Mouse (Mus musculus): Measurements from ENCODE around the gene Kcnk3. TPM values are rescaled to one million over a fixed set of nuclear protein-coding genes. Genes with fewer than 3 reads are reported as not detected.

Gene Kcnk3
- polyA plus RNA-seq, 1 experiment from 2014 or later, result 4.5 TPM

DNA sequence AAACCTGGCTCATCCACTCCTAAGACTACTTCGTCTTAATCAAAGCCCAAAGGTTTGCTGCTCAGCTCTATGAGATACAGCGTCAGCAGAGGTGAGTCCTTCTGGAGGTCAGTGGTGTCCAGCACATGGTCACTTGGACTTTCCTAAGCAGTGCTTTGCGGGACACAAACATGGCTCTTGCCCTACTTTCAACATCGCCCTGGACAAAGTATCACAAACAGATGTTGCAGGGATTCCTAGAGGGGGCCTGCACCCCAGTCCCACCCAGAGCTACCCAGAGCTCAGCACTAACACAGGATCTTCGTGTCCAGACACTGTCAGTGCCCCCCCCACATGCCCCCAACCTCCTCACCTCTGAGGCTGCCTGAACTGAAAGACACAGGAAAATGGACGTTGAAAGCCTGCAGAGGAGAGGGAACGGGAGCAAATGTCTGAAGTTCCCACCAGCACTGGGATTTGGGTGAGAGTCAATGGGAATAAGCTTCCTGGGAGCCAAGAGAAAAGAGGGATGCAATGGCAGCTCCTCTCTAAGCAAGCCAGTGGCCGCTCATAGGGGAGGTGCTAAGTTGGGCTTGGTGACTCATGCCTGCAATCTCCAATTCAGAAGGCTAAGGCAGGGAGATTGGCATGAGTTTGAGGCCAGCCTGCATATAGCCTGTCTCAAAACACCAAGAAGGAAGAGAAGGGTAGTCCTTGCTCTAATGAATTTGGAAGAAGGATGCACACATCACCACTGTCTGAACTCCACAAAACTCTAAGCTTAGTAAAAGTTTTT, 38.5 kb downstream of the Kcnk3 start:
- Histone ChIP-seq H3K36me3 (no peaks in the 10 kb centered on the region), H3K27me3 (peaks cover 51% of the 10 kb centered on the region), H3K4me2 (no peak overlapping the region), H3K4me3 (no peak overlapping the region), H3K9me3 (no peaks in the 10 kb centered on the region), H3K27ac (no peak overlapping the region), H3K9ac (no peak overlapping the region), H3K4me1 (replicated peaks) (peaks cover 14% of the 10 kb centered on the region)
- no peak for ATAC-seq (ENCODE audit: low FRiP score)
- WGBS, result 82% methylated on average over 8 of the region's 8 CpGs

DNA sequence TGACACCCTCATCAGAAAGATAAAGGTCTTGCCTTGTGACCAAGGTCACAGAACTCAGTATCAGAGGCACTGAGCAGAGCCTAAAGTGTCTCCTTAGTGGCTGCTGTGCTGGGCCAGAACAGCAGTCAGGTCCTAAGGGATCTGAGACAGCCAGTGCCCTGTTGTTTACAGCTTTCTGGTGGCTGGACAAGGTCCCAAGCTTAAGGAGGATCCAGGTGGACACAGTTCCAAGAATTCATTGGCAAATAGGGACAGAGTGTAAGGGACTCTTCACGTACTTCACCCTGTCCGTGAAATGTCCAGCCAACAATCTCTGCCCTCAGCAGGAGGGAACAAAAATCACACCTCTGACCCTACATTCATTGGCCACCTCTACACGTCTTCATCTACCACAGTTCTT, 40.5 kb downstream of the Kcnk3 start:
- no peaks in the 10 kb centered on the region for H3K4me1 ChIP-seq (replicated peaks)
- H3K9ac ChIP-seq, result no peak overlapping the region
- no peak overlapping the region for H3K4me2 ChIP-seq
- H3K27me3 ChIP-seq, result peaks cover 31% of the 10 kb centered on the region
- no peaks in the 10 kb centered on the region for H3K9me3 ChIP-seq
- 76% methylated on average over 3 of the region's 3 CpGs for WGBS
- H3K4me3 ChIP-seq, result no peak overlapping the region
- no peak overlapping the region for H3K27ac ChIP-seq
- no peak for ATAC-seq (ENCODE audit: low FRiP score)
- H3K36me3 ChIP-seq, result no peaks in the 10 kb centered on the region

DNA sequence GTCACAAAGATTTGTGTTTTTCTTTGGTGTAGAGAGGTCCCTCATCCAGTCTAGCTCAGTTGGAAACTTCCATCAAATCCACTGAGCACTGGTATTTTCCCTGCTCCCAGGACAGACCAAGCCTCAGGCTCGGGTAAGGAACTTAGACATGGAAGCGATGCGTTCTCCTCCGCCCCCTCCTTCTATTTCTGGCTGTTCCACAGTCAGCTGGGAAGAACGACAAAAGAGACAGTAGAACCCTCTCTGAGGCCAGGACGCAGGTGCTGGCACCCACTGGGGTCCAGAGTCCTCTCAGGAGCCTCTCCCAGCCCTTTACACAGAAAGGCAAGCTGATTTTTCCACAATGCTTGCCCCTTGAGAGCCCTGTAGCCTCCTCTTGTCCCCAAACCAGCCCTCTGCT, 42.4 kb downstream of the Kcnk3 start:
- H3K27me3 ChIP-seq, result 0 out of 2 replicates have a peak, but pooled peaks cover 14% of the 10 kb centered on the region
- H3K4me3 ChIP-seq, result no peak overlapping the region
- ATAC-seq (ENCODE audit: low FRiP score), result no peak
- no peaks in the 10 kb centered on the region for H3K9me3 ChIP-seq
- H3K4me2 ChIP-seq, result no peak overlapping the region
- WGBS, result 79% methylated on average over 6 of the region's 6 CpGs
- H3K9ac ChIP-seq, result no peak overlapping the region
- no peaks in the 10 kb centered on the region for H3K4me1 ChIP-seq (replicated peaks)
- H3K36me3 ChIP-seq, result no peaks in the 10 kb centered on the region
- no peak overlapping the region for H3K27ac ChIP-seq

DNA sequence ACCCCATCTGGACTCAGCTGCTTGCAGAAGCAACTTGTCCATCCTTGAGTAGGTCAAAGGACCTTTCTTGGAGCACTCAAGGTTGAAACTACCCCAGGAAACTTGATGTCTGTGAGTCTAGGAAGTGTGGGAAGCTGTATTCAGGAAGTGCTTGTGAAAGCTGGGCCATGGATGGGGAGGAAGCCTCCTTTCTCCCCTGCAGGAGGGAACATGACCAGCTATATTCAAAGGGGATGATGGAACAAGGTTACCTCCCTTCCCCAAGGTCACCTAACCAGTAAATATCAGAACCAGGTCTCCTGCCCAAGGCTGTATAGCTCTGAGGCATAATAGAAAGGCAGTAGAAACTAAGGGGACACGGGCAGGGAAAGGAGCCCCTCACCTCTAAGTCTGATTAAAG, 44.2 kb downstream of the Kcnk3 start:
- no peaks in the 10 kb centered on the region for H3K9me3 ChIP-seq
- H3K4me3 ChIP-seq, result no peak overlapping the region
- 0 out of 2 replicates have a peak, but pooled peaks cover 14% of the 10 kb centered on the region for H3K27me3 ChIP-seq
- no peak for ATAC-seq (ENCODE audit: low FRiP score)
- H3K9ac ChIP-seq, result no peak overlapping the region
- H3K27ac ChIP-seq, result no peak overlapping the region
- no peaks in the 10 kb centered on the region for H3K4me1 ChIP-seq (replicated peaks)
- WGBS, result 81% methylated on average over 1 of the region's 1 CpGs
- no peaks in the 10 kb centered on the region for H3K36me3 ChIP-seq
- H3K4me2 ChIP-seq, result no peak overlapping the region

DNA sequence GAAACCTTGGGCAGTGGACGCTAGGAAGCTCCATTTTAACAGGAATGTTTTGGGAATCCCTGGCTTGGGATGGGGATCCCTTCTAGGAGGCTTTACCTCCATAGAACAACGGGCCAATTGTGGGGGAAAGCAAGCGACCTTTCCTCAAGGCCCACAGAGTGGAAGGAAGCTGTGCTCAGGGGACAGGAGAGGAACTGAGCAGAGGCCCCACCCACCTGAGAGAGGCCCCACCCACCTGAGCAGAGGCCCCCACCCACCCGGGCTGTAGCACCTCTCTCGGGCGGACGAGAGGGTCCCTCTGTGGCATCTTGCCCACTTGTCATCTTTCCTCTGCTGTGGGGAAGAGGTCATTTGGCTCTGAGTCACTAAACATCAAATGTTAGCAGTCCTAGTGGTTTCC, 49.0 kb downstream of the Kcnk3 start:
- H3K4me2 ChIP-seq, result no peak overlapping the region
- H3K4me1 ChIP-seq (replicated peaks), result no peaks in the 10 kb centered on the region
- H3K9ac ChIP-seq, result no peak overlapping the region
- no peak overlapping the region for H3K27ac ChIP-seq
- no peak for ATAC-seq (ENCODE audit: low FRiP score)
- 50% methylated on average over 7 of the region's 7 CpGs for WGBS
- no peak overlapping the region for H3K4me3 ChIP-seq
- no peaks in the 10 kb centered on the region for H3K27me3 ChIP-seq
- H3K36me3 ChIP-seq, result no peaks in the 10 kb centered on the region
- H3K9me3 ChIP-seq, result no peaks in the 10 kb centered on the region

DNA sequence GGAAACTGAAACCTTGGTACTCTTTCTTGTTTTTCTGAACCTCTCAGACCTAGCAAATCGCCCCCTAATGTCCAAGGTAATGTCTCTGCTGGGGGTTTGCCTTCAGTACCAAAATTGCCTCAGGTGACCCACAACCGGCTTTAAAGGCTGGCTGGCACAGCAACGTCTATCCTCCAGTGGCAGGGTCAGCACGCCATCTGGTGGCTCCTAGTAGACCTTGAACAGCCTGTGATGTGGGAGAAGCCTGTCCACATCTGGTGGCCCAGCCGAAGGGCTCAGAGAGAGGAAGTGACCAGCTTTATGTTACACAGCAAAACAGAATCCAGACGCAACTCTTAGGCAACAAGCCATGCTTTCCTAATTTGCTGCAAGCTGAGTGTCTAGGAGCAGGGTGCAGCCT, 50.1 kb downstream of the Kcnk3 start:
- Histone ChIP-seq H3K4me3 (no peak overlapping the region), H3K27me3 (no peaks in the 10 kb centered on the region), H3K27ac (no peak overlapping the region), H3K4me2 (no peak overlapping the region), H3K9ac (no peak overlapping the region), H3K4me1 (replicated peaks) (no peaks in the 10 kb centered on the region), H3K36me3 (no peaks in the 10 kb centered on the region), H3K9me3 (no peaks in the 10 kb centered on the region)
- 8% methylated on average over 6 of the region's 6 CpGs for whole genome bisulfite sequencing
- ATAC-seq (ENCODE audit: low FRiP score), result peak; percentile 54; the same call in 1 of the 2 replicates

DNA sequence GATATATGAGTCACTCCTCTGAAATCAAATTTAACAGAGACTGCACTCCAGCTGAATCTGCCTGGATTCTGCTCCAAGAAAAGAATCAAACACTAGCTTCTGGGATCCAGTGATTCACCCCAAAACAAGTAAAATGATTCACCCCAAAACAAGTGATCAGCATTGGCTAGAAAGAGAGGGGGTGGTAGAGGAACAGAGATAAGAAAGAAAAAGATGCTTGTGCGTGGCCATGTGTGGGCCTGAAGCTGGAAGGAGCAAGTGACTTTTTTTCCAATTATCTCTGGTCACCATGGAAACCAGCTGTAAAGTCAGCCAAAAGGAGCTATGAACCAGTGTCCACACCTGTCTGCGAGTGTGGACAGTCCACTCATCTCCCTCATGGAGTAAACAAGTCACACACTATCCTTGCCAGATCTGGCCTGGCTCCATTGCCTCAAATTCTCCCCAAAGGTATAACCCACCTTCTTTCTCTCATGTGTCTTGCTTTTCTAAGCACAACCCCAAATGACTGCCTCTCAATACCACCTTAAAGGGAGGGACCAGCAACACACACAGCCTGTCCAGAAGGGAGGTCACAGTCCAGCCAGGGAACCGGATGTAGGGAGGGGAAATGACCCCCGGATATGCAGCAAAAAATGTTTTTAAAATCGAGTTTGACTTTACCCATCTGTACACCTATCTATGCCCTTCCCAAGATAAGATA, 55.7 kb downstream of the Kcnk3 start:
- Histone ChIP-seq H3K36me3 (no peaks in the 10 kb centered on the region), H3K4me3 (no peak overlapping the region), H3K27ac (no peak overlapping the region), H3K9me3 (no peaks in the 10 kb centered on the region), H3K27me3 (no peaks in the 10 kb centered on the region), H3K9ac (no peak overlapping the region), H3K4me2 (no peak overlapping the region), H3K4me1 (replicated peaks) (peaks cover 11% of the 10 kb centered on the region)
- no peak for ATAC-seq (ENCODE audit: low FRiP score)
- WGBS, result 67% methylated on average over 5 of the region's 5 CpGs

DNA sequence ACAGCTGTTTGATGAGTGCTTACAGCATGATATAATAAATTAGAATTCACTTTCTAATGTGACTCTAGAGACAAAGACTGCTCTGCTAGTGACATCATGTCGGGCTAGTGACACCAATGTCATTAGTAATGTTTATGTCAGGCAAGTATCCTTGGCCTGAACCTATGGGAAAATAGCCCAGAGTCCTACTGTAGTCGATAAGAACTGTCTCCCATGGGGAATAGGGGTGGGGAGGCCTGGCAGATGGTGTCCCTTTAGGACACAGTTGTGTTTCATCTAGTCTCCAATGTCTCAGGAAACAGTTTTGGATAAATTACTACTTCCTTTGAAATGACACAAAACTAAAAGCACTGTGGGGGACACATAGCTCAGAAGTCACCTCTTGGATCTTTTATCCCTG, 58.1 kb downstream of the Kcnk3 start:
- Histone ChIP-seq H3K9ac (no peak overlapping the region), H3K36me3 (peaks cover 1% of the 10 kb centered on the region; the same call in 1 of the 2 replicates), H3K27me3 (no peaks in the 10 kb centered on the region), H3K27ac (no peak overlapping the region), H3K4me2 (no peak overlapping the region), H3K4me1 (replicated peaks) (peaks cover 22% of the 10 kb centered on the region), H3K4me3 (no peak overlapping the region), H3K9me3 (no peaks in the 10 kb centered on the region)
- ATAC-seq (ENCODE audit: low FRiP score), result no peak
- whole genome bisulfite sequencing, result 63% methylated on average over 2 of the region's 2 CpGs

DNA sequence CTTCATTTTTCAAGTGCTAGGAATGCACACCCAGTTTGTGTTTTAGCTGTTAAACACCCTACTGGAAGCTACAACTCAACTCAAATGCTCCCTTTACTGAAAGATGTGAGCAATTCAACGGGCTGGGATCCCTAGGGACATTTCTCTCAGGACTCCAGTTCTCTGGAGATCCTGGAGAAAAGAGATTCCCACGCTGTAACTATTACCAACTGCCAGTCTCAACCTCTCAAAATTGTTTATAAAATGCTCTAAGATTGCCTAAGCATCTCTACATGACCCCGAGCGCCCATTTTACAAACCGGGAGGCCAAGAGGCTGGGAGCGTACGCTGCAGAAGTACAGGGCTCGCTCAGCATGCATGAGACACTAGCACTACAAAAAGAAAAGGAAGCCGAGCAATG, 59.4 kb downstream of the Kcnk3 start:
- Histone ChIP-seq H3K27ac (peak overlapping the region; percentile 56), H3K27me3 (no peaks in the 10 kb centered on the region), H3K9me3 (no peaks in the 10 kb centered on the region), H3K36me3 (peaks cover 12% of the 10 kb centered on the region), H3K4me3 (peak overlapping the region; percentile 88), H3K9ac (peak overlapping the region; percentile 87), H3K4me1 (replicated peaks) (peaks cover 22% of the 10 kb centered on the region), H3K4me2 (peak overlapping the region; percentile 96)
- 14% methylated on average over 9 of the region's 9 CpGs for WGBS
- ATAC-seq (ENCODE audit: low FRiP score), result 0 out of 2 replicates have a peak, but pooled peaks have one; percentile 8

DNA sequence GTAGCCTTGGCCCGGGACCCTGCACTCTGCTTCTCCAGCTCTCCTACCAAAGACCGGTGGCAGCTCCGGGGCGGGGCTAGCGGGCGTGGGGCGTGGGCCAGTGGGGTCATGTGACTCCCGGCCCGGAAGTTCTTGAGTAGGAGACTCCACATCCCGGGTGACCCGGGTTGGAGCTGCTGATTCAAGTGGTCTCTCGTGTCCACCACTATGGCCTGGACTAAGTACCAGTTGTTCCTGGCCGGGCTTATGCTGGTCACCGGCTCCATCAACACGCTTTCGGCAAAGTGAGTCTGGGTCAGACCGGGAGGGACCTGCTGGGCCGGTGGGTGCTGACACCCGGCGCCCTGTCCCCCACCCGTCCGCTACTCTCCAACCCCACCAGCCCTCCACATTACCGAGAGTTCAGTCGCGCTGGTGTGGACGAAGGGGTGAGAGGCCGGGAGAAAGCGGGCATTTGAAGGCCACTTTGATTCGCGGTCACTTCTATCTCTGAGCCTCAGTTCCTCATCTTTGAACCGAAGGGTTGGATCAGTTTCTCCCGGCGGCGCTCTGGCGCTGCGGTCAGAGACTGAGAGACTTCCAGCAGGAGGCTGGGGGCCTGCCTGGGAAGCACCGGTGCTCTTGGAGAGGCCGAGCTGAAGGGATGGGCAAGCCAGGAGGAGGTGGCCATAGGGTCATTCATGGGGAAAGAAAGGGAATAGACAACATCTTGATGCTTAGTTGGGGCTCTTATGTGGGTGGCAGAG, 60.0 kb downstream of the Kcnk3 start, which contains the start of gene Slc35f6:
TSS of gene Slc35f6 (plus strand) at position 119 of the 746 bp plus-strand sequence.
- WGBS, result under 1% methylated on average over 38 of the region's 38 CpGs
- ATAC-seq (ENCODE audit: low FRiP score), result peak; percentile 96

DNA sequence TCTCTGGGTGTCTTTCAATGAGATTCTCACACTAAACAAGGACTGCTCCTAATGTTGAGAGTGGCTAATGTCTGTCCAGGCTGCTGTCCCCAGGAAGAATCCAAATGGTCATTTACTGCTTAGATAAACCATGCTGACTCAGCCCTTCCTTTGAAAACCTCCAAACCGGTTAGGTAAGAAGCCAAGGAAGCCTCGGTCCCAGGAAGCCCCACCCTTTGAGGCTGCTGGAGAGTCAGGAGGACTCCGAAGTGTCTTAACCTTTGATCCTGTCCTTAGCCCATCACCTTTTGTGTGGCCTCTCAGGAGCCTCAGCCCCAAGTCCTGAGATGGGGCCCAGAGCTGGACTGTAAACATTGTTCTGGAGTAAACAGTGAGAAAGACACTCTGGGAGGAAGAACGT, 61.6 kb downstream of the Kcnk3 start:
- ATAC-seq (ENCODE audit: low FRiP score), result no peak
- Histone ChIP-seq H3K27me3 (no peaks in the 10 kb centered on the region), H3K4me3 (no peak overlapping the region), H3K27ac (no peak overlapping the region), H3K9ac (0 out of 2 replicates have a peak overlapping the region, but pooled peaks have one; percentile 87), H3K4me2 (no peak overlapping the region; the same call in 1 of the 2 replicates), H3K9me3 (no peaks in the 10 kb centered on the region), H3K36me3 (peaks cover 13% of the 10 kb centered on the region), H3K4me1 (replicated peaks) (peaks cover 22% of the 10 kb centered on the region)
- WGBS, result 79% methylated on average over 4 of the region's 4 CpGs

More for the DNA sequence above, 60.0 kb downstream of the Kcnk3 start, which contains the start of gene Slc35f6:
- Histone ChIP-seq H3K4me1 (replicated peaks) (peaks cover 22% of the 10 kb centered on the region), H3K4me2 (peak within 1 kb of the TSS; percentile 96), H3K9me3 (no peaks in the 10 kb centered on the region), H3K27me3 (no peaks in the 10 kb centered on the region), H3K36me3 (peaks cover 12% of the 10 kb centered on the region), H3K9ac (peak within 1 kb of the TSS; percentile 87), H3K4me3 (peak within 1 kb of the TSS; percentile 88), H3K27ac (peak within 1 kb of the TSS; percentile 56)

DNA sequence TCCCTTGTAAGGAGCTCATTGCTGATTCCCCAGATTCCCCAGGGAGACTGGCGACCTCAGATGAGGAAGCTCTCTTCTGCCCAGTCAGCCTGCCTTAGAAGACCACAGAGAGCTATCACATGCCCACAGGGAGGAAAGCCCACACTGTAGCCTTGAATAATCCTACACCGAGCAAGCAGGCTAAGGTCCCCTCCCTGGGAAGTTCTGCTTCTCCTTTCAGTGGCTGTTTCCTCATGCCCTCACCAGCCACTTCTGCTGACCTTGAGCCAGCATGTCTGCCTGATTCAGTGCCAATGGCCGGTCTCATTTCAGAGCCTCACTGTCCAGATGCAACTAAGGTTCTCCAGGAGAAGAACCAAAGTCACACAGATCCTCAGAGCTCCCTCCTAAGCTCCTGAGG, 62.8 kb downstream of the Kcnk3 start:
- H3K27ac ChIP-seq, result no peak overlapping the region
- no peaks in the 10 kb centered on the region for H3K9me3 ChIP-seq
- no peak for ATAC-seq (ENCODE audit: low FRiP score)
- H3K4me2 ChIP-seq, result no peak overlapping the region
- no peak overlapping the region for H3K9ac ChIP-seq
- no peak overlapping the region for H3K4me3 ChIP-seq
- H3K4me1 ChIP-seq (replicated peaks), result peaks cover 22% of the 10 kb centered on the region
- peaks cover 25% of the 10 kb centered on the region for H3K36me3 ChIP-seq
- no peaks in the 10 kb centered on the region for H3K27me3 ChIP-seq
- WGBS, result 88% methylated on average over 3 of the region's 3 CpGs

All from hindbrain, embryonic 13.5 days (tissue).